Mouse (Mus musculus): ENCODE data around the gene Prkar1b. TPM values are rescaled to one million over a fixed set of nuclear protein-coding genes. Genes with fewer than 3 reads are reported as not detected.

Prkar1b gene
- polyA plus RNA-seq, 1 experiment from 2014 or later, result 5.3 TPM

DNA sequence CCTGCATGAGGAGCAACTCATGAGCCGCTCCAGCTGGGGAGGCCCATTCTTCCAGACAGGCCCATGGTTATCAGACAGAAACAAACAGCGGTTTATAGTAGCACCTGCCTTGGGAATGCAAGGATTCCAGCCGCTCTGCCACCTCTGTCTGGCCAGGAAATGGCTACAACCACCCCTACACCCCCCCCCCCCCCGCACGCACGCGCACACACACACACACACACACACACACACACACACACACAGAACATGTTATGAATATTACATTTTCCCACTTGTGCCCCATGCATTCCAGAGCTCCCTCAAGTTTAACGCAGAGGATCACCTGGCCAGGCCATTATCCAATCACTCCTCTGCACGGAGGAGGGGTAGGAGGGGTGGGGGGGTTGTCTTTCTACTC is 167.9 kb downstream of the Prkar1b start:
- Histone ChIP-seq H3K27ac (ENCODE audit: low read depth, low read length) (no peak overlapping the region), H3K9ac (ENCODE audit: low read depth, low read length) (no peak overlapping the region), H3K4me2 (no peak overlapping the region), H3K36me3 (ENCODE audit: control insufficient read depth, insufficient read depth, low read length) (peaks cover 8% of the 10 kb centered on the region), H3K27me3 (ENCODE audit: control insufficient read depth, insufficient read depth, low read length) (no peaks in the 10 kb centered on the region), H3K4me1 (ENCODE audit: control insufficient read depth, insufficient read depth, low read length) (peaks cover 12% of the 10 kb centered on the region), H3K4me3 (ENCODE audit: low read depth, low read length) (no peak overlapping the region), H3K9me3 (replicated peaks; ENCODE audit: control insufficient read depth, low read length) (no peaks in the 10 kb centered on the region)
- 75% methylated on average over 5 of the region's 9 CpGs for WGBS (ENCODE audit: insufficient replicate concordance)
- ATAC-seq (replicated peaks; ENCODE audit: insufficient number of reproducible peaks, low FRiP score, low TSS enrichment), result no peak

DNA sequence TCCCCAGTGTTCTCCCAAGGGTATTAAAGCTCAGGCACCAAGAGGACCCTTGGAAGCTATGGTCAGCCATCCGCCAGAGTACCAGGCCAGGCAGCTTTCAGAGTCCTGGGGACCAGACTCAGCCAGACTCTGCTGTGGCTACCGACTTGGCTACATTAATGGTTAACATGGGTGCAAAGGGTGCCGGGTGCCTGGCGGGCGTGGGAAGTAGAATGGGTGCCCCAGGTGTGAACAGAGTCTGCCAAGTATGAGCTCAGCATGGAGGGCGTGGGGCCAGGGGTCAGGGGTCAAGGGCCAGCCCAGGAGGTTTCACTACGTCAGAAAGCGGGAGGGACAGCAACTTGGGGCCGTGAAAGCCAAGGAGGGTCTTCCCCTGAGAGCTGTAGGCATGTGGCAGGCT is 169.2 kb downstream of the Prkar1b start:
- no peak for ATAC-seq (replicated peaks; ENCODE audit: insufficient number of reproducible peaks, low FRiP score, low TSS enrichment)
- H3K9ac ChIP-seq (ENCODE audit: low read depth, low read length), result no peak overlapping the region

DNA sequence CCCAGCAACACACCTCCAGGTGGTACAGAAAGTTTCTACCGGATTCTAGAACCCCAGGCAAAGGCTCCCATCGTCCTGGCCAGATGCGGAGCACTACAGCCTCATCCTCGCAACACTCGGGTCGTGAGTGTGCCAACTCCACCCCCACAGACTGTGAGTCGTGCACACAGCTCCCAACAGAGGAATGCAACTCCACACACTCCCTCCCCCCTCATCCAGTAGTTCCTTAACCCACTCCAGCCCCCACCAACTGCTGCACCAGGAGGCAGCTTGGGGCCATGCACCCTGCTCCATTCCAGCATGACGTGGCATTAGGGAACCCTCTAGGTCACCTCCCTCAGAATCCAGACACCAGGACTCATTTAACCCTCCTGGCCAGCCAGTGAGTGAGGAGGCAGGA is 170.0 kb downstream of the Prkar1b start:
- Histone ChIP-seq H3K27ac (ENCODE audit: low read depth, low read length) (no peak overlapping the region), H3K4me2 (no peak overlapping the region), H3K4me3 (ENCODE audit: low read depth, low read length) (no peak overlapping the region), H3K9ac (ENCODE audit: low read depth, low read length) (no peak overlapping the region), H3K9me3 (replicated peaks; ENCODE audit: control insufficient read depth, low read length) (no peaks in the 10 kb centered on the region), H3K4me1 (ENCODE audit: control insufficient read depth, insufficient read depth, low read length) (peaks cover 12% of the 10 kb centered on the region), H3K36me3 (ENCODE audit: control insufficient read depth, insufficient read depth, low read length) (0 out of 2 replicates have a peak, but pooled peaks cover 2% of the 10 kb centered on the region), H3K27me3 (ENCODE audit: control insufficient read depth, insufficient read depth, low read length) (no peaks in the 10 kb centered on the region)
- no peak for ATAC-seq (replicated peaks; ENCODE audit: insufficient number of reproducible peaks, low FRiP score, low TSS enrichment)
- WGBS (ENCODE audit: insufficient replicate concordance), result 53% methylated on average over 8 of the region's 8 CpGs

More for the DNA sequence above, 169.2 kb downstream of the Prkar1b start:
- Histone ChIP-seq H3K4me1 (ENCODE audit: control insufficient read depth, insufficient read depth, low read length) (peaks cover 12% of the 10 kb centered on the region), H3K27me3 (ENCODE audit: control insufficient read depth, insufficient read depth, low read length) (no peaks in the 10 kb centered on the region), H3K9me3 (replicated peaks; ENCODE audit: control insufficient read depth, low read length) (no peaks in the 10 kb centered on the region), H3K27ac (ENCODE audit: low read depth, low read length) (no peak overlapping the region), H3K36me3 (ENCODE audit: control insufficient read depth, insufficient read depth, low read length) (peaks cover 3% of the 10 kb centered on the region; the same call in 1 of the 2 replicates), H3K4me2 (no peak overlapping the region), H3K4me3 (ENCODE audit: low read depth, low read length) (no peak overlapping the region)
- 81% methylated on average over 9 of the region's 9 CpGs for WGBS (ENCODE audit: insufficient replicate concordance)

DNA sequence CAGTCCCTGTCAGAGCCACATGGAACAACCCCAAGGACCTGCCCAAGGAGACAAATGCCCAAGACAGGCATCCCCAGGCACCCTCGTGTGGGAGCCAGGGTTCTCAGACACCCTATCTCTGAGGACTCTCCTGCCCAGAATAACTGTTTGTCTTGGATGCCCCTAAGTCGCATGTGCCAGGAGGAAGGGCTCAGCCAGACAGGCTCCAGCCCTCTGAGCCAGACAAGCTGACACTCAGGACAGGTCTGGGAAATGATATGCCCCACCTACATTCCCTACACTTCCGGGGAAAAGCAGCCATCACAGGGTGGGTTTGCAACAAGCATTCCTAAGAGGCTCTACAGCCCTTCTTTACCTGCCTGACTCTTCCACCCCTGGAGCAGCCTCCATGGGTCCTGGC is 172.0 kb downstream of the Prkar1b start:
- H3K4me2 ChIP-seq, result no peak overlapping the region
- no peaks in the 10 kb centered on the region for H3K27me3 ChIP-seq (ENCODE audit: control insufficient read depth, insufficient read depth, low read length)
- H3K4me1 ChIP-seq (ENCODE audit: control insufficient read depth, insufficient read depth, low read length), result peaks cover 12% of the 10 kb centered on the region
- no peaks in the 10 kb centered on the region for H3K9me3 ChIP-seq (replicated peaks; ENCODE audit: control insufficient read depth, low read length)
- no peaks in the 10 kb centered on the region for H3K36me3 ChIP-seq (ENCODE audit: control insufficient read depth, insufficient read depth, low read length)
- H3K4me3 ChIP-seq (ENCODE audit: low read depth, low read length), result no peak overlapping the region
- WGBS (ENCODE audit: insufficient replicate concordance), result 29% methylated on average over 3 of the region's 3 CpGs
- no peak overlapping the region for H3K27ac ChIP-seq (ENCODE audit: low read depth, low read length)
- no peak for ATAC-seq (replicated peaks; ENCODE audit: insufficient number of reproducible peaks, low FRiP score, low TSS enrichment)
- no peak overlapping the region for H3K9ac ChIP-seq (ENCODE audit: low read depth, low read length)

DNA sequence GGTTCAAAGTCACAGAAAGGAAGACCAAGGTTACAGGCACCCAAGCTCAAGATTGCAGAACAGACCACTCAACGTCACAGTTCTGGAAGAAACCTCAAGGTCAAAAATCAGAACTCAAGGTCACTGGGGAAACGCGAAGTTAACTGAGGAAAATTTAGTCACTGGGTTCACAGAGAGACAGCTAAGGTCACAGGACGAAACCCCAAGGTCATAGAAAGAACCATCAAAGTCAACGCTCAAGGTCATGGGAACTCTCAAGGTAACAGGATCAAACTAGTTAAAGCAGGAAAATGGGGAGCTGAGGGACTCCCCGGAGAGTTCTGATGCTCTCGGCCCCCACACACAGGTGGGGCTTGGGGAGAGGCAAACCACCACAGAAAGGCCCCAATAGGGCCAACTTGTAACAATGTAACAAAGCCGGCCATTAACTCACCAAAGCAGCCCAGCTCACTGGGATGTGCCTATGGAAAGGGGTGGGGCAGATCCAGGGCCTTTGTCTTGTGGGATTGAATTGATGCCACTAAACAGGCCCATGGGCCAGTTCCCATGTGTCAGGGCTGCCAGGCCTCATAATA is 174.8 kb downstream of the Prkar1b start:
- Histone ChIP-seq H3K36me3 (ENCODE audit: control insufficient read depth, insufficient read depth, low read length) (no peaks in the 10 kb centered on the region), H3K9me3 (replicated peaks; ENCODE audit: control insufficient read depth, low read length) (no peaks in the 10 kb centered on the region), H3K9ac (ENCODE audit: low read depth, low read length) (no peak overlapping the region), H3K27me3 (ENCODE audit: control insufficient read depth, insufficient read depth, low read length) (no peaks in the 10 kb centered on the region), H3K27ac (ENCODE audit: low read depth, low read length) (no peak overlapping the region), H3K4me2 (no peak overlapping the region), H3K4me3 (ENCODE audit: low read depth, low read length) (no peak overlapping the region), H3K4me1 (ENCODE audit: control insufficient read depth, insufficient read depth, low read length) (peaks cover 12% of the 10 kb centered on the region)
- ATAC-seq (replicated peaks; ENCODE audit: insufficient number of reproducible peaks, low FRiP score, low TSS enrichment), result no peak
- 87% methylated on average over 8 of the region's 8 CpGs for WGBS (ENCODE audit: insufficient replicate concordance)

DNA sequence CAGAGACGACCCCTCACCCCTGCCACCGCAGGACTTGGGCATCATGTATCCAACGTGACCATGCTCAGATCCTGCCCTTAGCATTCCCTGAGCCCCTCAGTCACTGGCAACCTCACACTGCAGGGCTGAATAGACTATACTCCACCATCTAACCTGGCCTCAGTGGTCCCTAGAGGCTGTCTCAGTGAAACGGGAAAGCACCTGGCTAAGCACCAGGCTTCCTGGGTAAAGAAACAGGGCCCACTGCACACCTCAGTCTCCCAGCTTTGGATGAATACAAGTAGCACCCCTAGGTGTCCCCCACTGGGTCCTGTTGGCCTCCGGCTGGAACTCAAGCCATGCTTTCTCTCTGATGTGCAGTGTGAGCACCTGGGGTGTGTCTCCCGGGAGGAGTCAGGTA is 176.3 kb downstream of the Prkar1b start:
- no peaks in the 10 kb centered on the region for H3K9me3 ChIP-seq (replicated peaks; ENCODE audit: control insufficient read depth, low read length)
- H3K36me3 ChIP-seq (ENCODE audit: control insufficient read depth, insufficient read depth, low read length), result no peaks in the 10 kb centered on the region
- no peak overlapping the region for H3K9ac ChIP-seq (ENCODE audit: low read depth, low read length)
- no peak for ATAC-seq (replicated peaks; ENCODE audit: insufficient number of reproducible peaks, low FRiP score, low TSS enrichment)
- 80% methylated on average over 6 of the region's 6 CpGs for WGBS (ENCODE audit: insufficient replicate concordance)
- no peak overlapping the region for H3K27ac ChIP-seq (ENCODE audit: low read depth, low read length)
- no peaks in the 10 kb centered on the region for H3K27me3 ChIP-seq (ENCODE audit: control insufficient read depth, insufficient read depth, low read length)
- H3K4me2 ChIP-seq, result no peak overlapping the region
- H3K4me1 ChIP-seq (ENCODE audit: control insufficient read depth, insufficient read depth, low read length), result peaks cover 15% of the 10 kb centered on the region; the same call in 1 of the 2 replicates
- no peak overlapping the region for H3K4me3 ChIP-seq (ENCODE audit: low read depth, low read length)

DNA sequence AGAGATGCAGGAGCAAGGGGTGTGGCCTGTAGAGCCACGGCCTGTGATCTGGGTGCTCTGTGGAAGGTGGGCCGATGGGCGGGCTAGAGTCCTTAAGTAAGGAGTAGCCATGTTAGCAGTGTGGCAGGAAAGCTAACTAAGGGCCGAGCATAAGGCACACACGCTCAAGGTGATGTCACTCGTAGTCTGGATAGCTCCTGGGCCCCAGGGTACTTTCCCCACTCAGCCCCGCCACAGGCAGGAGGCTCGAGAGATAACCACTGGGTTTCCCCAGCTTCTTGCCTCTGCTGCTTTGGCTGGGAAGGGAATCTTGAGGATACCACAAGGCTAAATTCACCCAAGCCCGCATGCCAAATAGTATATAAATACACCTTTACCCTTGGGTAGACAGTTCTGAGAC is 178.4 kb downstream of the Prkar1b start:
- ATAC-seq (replicated peaks; ENCODE audit: insufficient number of reproducible peaks, low FRiP score, low TSS enrichment), result no peak

DNA sequence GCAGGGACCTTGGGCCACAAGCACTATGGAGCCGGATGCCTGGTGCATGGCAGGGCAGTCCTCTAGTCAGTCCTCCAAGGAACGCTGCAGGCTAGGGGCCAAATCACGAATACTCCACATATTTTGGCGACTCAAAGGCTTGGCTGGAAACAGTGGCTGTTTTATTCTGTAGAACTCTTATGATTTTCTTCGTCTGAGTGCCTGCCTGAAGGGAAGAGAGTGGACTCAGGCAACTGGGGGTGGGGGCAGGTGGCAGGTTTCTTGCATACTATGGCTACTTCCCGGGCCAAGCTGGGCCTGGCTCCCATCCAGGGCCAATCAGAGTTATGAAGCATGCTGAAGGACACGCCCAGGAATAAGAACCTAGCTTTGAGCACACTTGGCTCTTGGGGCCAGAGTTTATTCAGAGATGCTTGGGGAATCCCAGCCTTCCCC is 179.7 kb downstream of the Prkar1b start:
- Histone ChIP-seq H3K4me3 (ENCODE audit: low read depth, low read length) (no peak overlapping the region), H3K27ac (ENCODE audit: low read depth, low read length) (no peak overlapping the region), H3K27me3 (ENCODE audit: control insufficient read depth, insufficient read depth, low read length) (no peaks in the 10 kb centered on the region), H3K9me3 (replicated peaks; ENCODE audit: control insufficient read depth, low read length) (no peaks in the 10 kb centered on the region), H3K4me2 (no peak overlapping the region), H3K9ac (ENCODE audit: low read depth, low read length) (no peak overlapping the region), H3K4me1 (ENCODE audit: control insufficient read depth, insufficient read depth, low read length) (peaks cover 17% of the 10 kb centered on the region), H3K36me3 (ENCODE audit: control insufficient read depth, insufficient read depth, low read length) (no peaks in the 10 kb centered on the region)
- 48% methylated on average over 7 of the region's 7 CpGs for WGBS (ENCODE audit: insufficient replicate concordance)
- no peak for ATAC-seq (replicated peaks; ENCODE audit: insufficient number of reproducible peaks, low FRiP score, low TSS enrichment)

More for the DNA sequence above, 178.4 kb downstream of the Prkar1b start:
- Histone ChIP-seq H3K4me2 (no peak overlapping the region), H3K9me3 (replicated peaks; ENCODE audit: control insufficient read depth, low read length) (no peaks in the 10 kb centered on the region), H3K9ac (ENCODE audit: low read depth, low read length) (no peak overlapping the region), H3K4me1 (ENCODE audit: control insufficient read depth, insufficient read depth, low read length) (peaks cover 11% of the 10 kb centered on the region; the same call in 1 of the 2 replicates), H3K36me3 (ENCODE audit: control insufficient read depth, insufficient read depth, low read length) (no peaks in the 10 kb centered on the region), H3K27ac (ENCODE audit: low read depth, low read length) (no peak overlapping the region), H3K4me3 (ENCODE audit: low read depth, low read length) (no peak overlapping the region), H3K27me3 (ENCODE audit: control insufficient read depth, insufficient read depth, low read length) (no peaks in the 10 kb centered on the region)
- WGBS (ENCODE audit: insufficient replicate concordance), result 65% methylated on average over 9 of the region's 9 CpGs

Data from heart, embryonic 11.5 days (tissue).